Mouse (Mus musculus) CH12.LX (cell line): ENCODE measurements at regions not wholly inside any gene's neighbourhood (a gene's known extent, or its start where the extent isn't known, plus 50 kb on each side); places are given as distances from the start of the nearest gene placed in this dataset.

Source experiments
- CTCF ChIP-seq, 2 experiments: IDR thresholded peaks in 1 of 2; conservative IDR thresholded peaks in 1 of 2; 2 replicates each; pipeline ENCODE4 v1.5.1; 2011 to 2012; ENCODE audit warnings: low read depth in 2 of 2, low read length in 2 of 2, improper control_type of control experiment in 1 of 2, inconsistent platforms in 1 of 2, mild to moderate bottlenecking in 1 of 2, moderate library complexity in 1 of 2
- E2F4 ChIP-seq: IDR thresholded peaks from 2 replicates; pipeline ENCODE4 v1.6.1; 2011; ENCODE audit warnings: low read depth, low read length, improper control_type of control experiment; ENCODE audit not compliant: insufficient replicate concordance
- EP300 ChIP-seq: IDR thresholded peaks from 2 replicates; pipeline ENCODE4 v1.6.1; 2011; ENCODE audit warnings: low read length, improper control_type of control experiment
- GABPA ChIP-seq: IDR thresholded peaks from 2 replicates; pipeline ENCODE4 v1.6.1; 2012; ENCODE audit warnings: low read depth, low read length, improper control_type of control experiment, inconsistent platforms; ENCODE audit not compliant: insufficient replicate concordance
- PAX5 ChIP-seq: IDR thresholded peaks from 2 replicates; pipeline ENCODE4 v1.6.1; 2012; ENCODE audit warnings: low read length, inconsistent platforms, mixed read lengths
- POLR2A ChIP-seq: IDR thresholded peaks from 2 replicates; pipeline ENCODE4 v1.6.1; 2011; ENCODE audit warnings: low read depth, mild to moderate bottlenecking, improper control_type of control experiment, low read length
- UBTF ChIP-seq: IDR thresholded peaks from 2 replicates; pipeline ENCODE4 v1.6.1; 2012; ENCODE audit warnings: low read depth, mild to moderate bottlenecking, inconsistent platforms, low read length, improper control_type of control experiment, moderate library complexity

GRCm38 (mm10) chr10:87686785-87687184 lies 165.2 kb downstream of the Pah start:
- no peak for TF ChIP-seq EP300
- no peak for TF ChIP-seq UBTF
- no peak for TF ChIP-seq CTCF (conservative IDR thresholded peaks at IDR 0.05 in 1 of 2, IDR thresholded peaks at IDR 0.05 in 1 of 2; ENCODE audit: low read depth in 2 of 2, low read length in 2 of 2)
- TF ChIP-seq POLR2A = no peak
- TF ChIP-seq PAX5 = no peak
- no peak for TF ChIP-seq GABPA
- TF ChIP-seq E2F4 = no peak
